Mouse (Mus musculus) heart, postnatal 14 days (tissue): ENCODE data around the gene Myo5c. TPM values are rescaled to one million over a fixed set of nuclear protein-coding genes. Genes with fewer than 3 reads are reported as not detected.
"Not testable (repeated sequence)": the region's sequence is repeated elsewhere in the genome, so short reads cannot be mapped to it uniquely, and the experiment has no call there.

Source experiments
- DNase-seq, 2 experiments: peaks; one replicate each; pipeline ENCODE4 v3.0.0; 2021 to 2022
- intact Hi-C: fragments of 180-260 bp; cut with DNase I; formaldehyde crosslinking; loops from one replicate; pipeline ENCODE4 v1.15.1; 2025
- total RNA-seq, 2 experiments: library from RNA; stranded (reverse); gene quantifications; 2 replicates each; pipeline ENCODE4 v1.2.3; 2021

Myo5c gene
- total RNA-seq, 2 experiments from 2014 or later, result 5.8 to 6.2 TPM

DNA sequence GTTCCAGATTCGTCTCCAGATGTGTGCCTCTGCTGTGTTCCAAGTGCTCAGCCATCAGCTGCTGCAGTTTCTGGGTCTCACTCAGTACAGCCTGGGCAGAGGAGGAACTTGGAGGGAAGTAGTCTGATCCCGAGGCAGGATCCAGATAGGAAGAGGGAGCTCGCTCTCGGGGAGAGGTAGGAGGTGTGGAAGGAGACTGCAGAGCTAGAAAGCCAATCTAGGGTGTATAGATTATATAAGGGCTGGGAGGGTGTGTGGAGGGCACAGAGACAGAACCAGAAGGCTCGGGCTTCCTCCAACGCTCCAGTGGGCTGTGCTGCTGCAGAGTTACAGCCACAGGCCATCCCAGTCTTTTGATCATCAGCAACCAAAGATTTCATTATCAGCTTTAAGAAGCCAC, 11.2 kb downstream of the Myo5c start:
- intact Hi-C loops, result no loop called here
- DNase-seq, result no peak

DNA sequence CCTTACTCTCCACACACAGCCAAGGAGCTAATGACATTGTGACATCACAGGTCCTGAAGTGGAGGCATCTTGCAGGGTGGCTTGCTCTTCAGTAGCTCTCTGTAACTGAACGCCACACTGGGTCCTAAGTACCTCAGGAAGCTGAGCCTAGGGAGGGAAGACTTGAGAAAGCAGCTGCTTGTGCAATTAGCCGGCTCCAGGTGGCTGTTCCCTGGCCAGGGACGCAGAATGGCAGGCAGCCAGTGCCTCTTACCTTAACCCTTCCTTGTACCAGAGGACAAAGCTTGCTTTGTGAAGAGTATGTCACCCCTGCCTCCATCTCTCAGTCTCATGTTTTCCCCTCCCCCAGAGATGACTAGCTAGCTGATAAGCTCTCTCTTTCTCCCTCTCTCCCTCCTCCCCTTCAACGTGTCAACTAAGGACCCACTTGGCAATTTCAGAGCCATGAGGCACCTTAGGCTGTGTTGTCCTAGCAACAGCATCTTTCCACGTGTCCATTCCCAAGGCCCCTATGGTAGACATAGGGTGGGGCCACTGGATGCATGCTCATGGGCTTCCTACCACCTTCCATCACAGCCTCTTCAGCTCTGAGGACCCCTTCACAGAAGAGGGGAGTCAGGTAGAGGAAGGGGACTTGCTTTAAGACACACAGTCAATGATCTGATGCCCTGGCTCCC, 12.0 kb downstream of the Myo5c start:
- intact Hi-C loops, result no loop called here

GRCm38 (mm10) chr9:75244527-75244926, 12.7 kb downstream of the Myo5c start:
- no peak for DNase-seq
- intact Hi-C loops, result no loop called here

More for the DNA sequence above, 12.0 kb downstream of the Myo5c start:
- peak; percentile 19 to 20 for DNase-seq

DNA sequence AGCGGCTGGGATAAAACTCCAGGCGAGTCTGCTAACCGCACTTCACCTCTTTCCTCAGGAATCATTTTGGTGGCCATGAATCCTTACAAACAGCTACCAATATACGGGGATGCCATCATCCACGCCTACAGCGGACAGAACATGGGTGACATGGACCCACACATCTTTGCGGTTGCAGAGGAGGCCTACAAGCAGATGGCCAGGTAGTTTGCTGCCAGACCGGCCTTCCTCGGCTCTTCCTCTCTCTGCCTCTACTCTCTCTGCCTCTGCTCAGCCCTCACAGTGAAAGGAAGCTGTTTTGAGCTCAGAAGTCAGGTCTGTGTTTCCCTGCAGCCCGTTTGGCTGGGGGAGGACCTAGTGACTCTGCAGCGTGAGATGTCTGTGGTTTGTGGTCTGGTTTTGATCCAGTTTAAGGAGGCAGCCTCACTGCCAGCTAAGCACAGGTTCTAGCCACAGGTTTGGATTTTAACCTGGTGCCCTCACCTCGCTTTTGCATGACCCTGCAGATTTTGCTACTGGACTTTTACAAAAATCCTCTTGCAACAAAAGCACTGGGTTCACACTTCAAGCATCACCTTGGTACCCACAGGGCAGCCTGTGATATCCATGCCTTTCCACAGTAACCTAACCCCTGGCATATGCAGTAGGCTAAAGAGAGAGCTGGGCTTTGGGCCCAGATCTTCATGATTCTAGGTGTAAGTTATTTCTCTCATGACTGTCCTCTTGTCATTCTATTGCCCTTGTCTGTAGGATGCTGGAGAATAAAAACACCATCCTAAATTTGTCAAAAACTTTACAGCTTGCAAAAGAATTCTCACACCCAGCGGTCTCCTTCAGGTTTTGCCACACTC, 14.5 kb downstream of the Myo5c start:
- intact Hi-C loops, result no loop called here
- DNase-seq, result no peak

DNA sequence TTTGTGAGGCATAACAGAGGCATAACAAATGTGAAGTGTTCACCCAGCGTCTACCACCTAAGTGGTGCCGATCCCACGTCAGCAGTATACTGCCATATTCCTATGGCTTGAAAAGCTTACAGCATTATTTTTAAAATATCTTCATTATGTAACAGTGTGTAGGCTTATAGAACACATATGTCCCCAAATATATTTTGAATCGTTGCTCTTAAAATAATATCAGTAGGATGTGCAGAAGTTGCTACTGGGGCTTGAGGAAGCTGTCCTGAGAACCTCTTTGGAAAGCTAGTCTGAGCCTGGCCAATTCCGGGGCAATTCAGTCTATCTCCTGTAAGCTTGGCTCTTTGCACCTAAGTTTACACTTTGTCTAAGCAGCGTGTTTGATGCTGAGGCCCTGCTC, 16.1 kb downstream of the Myo5c start:
- DNase-seq, result no peak
- intact Hi-C loops, result no loop called here

DNA sequence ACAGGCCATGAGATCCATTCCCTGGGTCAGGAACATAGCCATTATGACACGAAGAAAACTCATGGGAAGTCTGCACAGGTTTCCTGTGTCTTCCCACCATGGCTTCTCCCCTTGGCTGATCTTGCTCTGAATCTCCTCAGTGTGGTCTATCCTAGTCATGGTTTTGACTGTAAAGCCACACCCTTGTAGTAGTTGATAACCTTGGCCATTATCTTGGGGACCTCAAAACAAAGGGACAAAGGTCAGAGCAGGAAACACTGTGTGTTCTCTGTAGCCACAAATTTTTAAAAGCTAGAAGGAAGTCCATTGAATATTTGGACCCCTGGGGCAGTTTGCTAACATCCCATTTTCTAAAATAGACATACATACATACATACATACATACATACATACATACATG, 16.5 kb downstream of the Myo5c start:
- intact Hi-C loops, result no loop called here
- DNase-seq, result no peak

DNA sequence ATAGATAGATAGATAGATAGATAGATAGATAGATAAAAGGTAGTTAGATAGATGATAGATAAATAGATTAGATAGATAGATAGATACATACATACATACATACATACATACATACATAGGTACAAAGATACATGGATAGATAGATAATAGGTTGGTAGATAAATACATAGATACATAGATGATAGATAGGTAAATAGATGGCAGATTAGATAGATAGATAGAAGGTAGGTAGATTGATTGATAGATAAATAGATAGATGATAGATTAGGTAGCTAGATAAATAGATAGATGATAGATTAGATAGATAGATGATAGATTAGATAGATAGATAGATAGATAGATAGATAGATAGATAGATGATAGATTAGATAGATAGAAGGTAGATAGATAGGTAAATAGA, 17.1 kb downstream of the Myo5c start:
- intact Hi-C loops, result no loop called here
- no peak for DNase-seq

GRCm38 (mm10) chr9:75253158-75253557, 21.3 kb downstream of the Myo5c start:
- DNase-seq, intact Hi-C loops: not testable (repeated sequence)

GRCm38 (mm10) chr9:75253766-75254165, 21.9 kb downstream of the Myo5c start:
- no peak for DNase-seq
- intact Hi-C loops, result no loop called here

GRCm38 (mm10) chr9:75254196-75254955, 22.6 kb downstream of the Myo5c start:
- DNase-seq, result peak; percentile 52 to 54
- intact Hi-C loops, result no loop called here

- intact Hi-C loops, result no loop called here
- no peak for DNase-seq
Observed at GRCm38 (mm10) chr9:75255820-75256545, 24.2 kb downstream of the Myo5c start.

DNA sequence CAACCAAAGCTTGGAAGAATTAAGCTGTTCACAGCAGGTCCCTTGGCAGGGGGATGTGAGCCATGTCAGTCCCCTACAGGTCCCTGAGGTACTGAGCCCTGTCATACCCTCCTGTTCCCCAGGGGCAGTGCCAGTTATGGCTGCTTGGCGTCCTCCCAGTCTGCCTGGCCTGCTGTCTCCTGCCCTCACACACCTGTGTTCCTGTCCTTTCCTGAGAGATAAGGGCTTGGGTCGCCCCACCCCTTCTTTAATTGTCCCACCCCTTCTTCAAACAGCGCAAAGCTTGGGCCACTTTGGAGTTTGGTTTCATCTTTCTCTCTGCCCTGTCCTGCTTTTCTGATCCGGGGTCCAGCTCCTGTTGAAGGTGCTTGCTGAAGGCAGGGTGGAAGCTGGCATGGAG, 27.0 kb downstream of the Myo5c start:
- intact Hi-C loops, result no loop called here
- no peak for DNase-seq

GRCm38 (mm10) chr9:75259656-75260055, 27.8 kb downstream of the Myo5c start:
- intact Hi-C loops, result no loop called here
- DNase-seq, result no peak

GRCm38 (mm10) chr9:75261332-75261872, 29.6 kb downstream of the Myo5c start:
- intact Hi-C loops, result no loop called here
- no peak for DNase-seq

DNA sequence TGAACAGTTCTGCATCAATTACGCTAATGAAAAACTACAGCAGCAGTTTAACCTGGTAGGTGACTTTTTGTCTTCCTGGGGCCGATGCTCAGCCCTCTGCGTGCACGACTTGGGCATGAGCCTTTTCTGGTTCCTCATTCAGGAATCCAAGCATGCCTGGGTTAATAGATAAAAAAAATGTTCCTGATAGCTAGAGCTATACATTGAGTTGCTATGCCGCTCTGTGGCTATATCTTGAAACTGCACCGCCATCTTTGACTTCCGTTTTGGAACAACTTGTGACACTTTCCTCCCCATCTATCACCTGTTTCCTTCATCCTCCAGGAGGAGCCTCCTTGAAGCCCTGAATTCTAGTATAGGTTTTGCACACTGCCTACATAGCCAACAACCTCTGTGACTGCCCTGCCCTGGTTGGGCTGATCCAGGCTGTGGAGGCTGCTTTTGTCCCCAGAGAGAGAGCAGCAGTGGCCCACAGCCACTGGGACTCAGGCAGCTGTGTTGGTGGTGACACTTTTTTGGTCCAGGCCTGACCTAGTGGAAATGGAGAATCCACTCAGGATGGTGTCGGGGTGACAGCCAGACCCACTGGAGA, 30.5 kb downstream of the Myo5c start:
- intact Hi-C loops, result no loop called here
- no peak for DNase-seq

- DNase-seq, result no peak
- intact Hi-C loops, result no loop called here
Observed at GRCm38 (mm10) chr9:75264008-75264718, 32.3 kb downstream of the Myo5c start.

DNA sequence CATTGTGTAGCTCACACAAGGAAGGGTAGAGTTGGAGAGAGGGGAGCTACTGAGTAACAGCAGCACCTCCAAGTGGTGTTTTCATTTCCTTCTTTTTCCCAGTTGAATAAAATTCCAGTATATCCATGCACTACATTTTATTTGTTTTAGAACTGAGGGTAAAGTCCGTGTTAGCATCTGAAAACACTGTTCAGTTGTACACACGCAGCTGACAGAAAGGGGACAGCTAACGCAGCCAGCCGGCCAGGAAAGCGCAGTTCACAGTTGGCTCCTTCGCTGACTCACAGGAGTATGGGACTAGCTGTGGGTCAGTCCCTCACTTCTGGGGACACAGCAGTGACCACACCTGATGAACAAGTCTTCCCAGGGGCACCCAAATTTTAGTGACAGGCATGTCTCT, 35.3 kb downstream of the Myo5c start:
- intact Hi-C loops, result no loop called here
- no peak for DNase-seq

DNA sequence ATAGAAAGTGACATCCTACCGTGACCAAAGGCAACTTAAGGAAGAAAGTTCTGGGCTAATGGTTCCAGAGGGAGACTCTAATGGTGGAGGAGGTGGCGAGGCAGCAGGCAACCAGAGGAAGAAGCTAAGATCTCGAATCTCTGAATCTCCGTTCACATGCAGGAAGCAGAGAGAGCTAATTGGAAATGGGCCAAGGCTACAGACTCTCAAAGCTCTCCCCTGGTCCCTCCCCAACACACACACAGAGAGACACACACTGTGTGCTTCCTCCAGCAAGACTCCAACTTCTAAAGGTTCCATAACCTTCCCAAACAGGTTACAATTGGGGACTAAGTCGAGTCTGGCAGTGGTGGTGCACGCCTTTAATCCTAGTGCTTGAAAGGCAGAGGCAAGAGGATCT, 38.6 kb downstream of the Myo5c start:
- intact Hi-C loops, result no loop called here
- no peak for DNase-seq

DNA sequence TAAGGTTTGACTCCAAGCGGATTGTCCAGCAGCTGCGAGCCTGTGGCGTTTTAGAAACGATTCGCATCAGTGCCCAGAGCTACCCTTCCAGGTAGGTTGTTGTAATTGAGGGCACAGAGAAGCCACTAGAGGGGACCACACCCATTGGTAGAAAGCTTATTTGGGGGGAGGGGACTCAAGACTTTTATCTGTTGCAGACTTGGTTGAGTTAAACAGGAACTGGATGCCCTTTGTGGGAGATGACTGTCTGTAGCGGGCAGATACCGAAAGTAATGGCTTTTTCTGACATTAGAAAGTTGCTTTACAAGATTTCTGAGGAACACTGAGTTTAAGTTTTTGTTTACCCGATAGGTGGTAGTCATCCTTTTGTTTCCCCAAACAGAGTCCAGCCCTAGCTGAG, 39.7 kb downstream of the Myo5c start:
- DNase-seq, result no peak
- intact Hi-C loops, result no loop called here
